Mouse (Mus musculus) G1E-ER4 (cell line): ENCODE results near the gene Gbf1. TPM values are rescaled to one million over a fixed set of nuclear protein-coding genes. Genes with fewer than 3 reads are reported as not detected.

Source experiments
- GATA1 ChIP-seq: IDR thresholded peaks from one replicate; pipeline ENCODE4 v1.8.0; 2012; ENCODE audit warnings: low read length, inconsistent platforms
- polyA plus RNA-seq: library from polyadenylated mRNA; stranded (reverse); fragments of >175 nt; gene quantifications from 2 replicates; pipeline ENCODE4 v1.2.3, GENCODE M21; 2012

Gene Gbf1
- polyA plus RNA-seq, 1 experiment, result 315 TPM

DNA sequence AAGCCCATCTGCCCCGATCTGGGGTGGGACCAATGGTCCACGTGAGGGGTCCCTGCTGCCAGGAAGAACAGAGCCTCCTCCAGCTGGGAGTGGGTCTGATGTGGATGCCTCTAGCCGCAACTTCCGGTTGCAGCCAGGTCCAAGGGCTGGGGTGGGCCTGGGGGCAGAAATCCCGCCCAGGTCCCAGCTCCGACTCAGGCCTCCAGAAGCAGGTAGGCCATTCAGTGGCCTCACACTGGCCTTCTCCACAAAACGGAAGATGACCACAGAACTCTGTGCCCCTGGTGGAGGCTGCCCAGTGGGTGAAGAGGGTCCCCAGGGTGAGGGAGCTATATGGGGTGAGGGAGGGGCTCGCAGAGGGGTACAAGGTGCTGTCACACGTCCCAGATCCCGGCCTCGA lies 172.1 kb downstream of the Gbf1 start:
- TF ChIP-seq GATA1, result no peak

DNA sequence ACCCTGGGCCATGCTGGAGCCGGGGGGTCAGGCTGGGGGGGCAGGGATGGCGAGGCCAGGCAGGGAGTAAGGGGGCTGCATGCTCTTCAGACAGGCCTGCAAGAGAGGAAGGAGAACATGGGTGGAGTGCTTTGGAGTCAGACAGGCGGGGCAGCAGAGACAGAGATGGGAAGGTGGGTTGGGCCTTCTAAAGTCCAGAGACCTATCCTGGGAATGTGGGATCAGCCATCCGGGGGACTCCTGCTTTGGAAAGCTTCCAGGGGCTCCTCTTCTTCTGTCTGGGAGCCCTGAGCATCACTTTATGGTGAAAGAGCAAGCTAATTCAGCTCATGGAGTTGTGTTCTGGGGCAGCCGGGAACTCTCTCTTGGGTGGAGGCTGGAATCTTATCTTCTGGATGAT lies 172.6 kb downstream of the Gbf1 start:
- no peak for TF ChIP-seq GATA1

DNA sequence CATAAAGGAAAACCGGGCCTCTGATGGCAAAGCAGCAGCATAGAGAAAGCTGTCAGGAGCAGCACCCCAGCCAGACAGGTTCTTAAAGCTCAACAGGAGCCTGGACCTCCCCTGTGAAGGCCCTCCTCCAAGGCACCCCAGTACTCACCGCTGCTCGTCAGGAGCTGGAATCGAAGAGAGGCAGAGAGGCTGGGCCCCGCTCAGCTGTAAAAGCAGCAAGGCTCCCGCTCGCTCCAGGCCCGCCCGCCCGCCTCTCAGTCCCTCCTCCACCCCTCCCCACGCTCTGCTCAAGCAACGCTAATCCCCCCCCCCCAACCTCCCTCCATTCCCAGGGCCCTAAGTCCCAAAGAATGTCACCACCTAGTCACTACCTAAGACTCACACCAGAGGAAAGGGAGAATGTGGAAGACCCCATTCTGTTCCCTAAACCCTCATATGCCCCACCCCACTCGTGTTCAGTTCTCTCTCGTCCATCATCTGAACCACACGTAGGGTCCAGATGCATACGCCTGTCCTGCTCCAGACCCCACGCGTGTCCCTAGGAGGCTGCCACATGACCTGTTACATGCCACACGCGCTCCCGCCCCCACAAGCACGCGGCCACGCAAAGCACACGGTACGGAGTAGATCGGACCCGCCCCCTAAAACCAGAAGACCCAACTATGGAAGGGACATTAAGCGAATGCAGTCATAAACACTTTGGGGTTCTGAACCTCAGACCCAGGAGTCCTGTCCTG lies 173.9 kb downstream of the Gbf1 start:
- TF ChIP-seq GATA1, result no peak

DNA sequence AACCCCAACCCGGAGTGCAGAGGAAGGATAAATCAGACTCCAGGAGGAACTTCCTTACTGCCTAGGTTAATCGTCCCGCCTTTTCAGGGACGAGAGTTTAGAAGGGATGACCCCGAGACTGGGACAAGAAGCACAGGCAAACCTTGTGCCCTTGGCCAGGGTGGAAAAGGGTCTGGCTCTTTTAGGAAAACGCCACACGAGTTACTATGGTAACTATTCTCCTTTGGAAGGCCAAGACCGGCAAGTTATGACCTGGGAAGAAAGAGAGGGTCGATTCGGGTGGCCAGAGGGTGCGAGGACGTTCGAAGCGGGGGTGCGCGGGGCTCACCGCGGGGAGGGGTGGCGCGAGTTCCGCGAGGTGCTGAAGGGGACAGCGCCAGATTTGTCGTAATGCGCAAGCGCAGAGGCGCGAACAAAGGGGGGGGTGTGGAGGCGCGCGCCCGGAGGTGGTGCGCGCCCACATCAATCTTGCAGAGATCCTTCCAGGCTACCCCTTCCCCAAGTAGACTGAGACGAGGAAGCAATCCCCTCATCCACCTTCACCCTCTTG lies 174.5 kb downstream of the Gbf1 start, which contains the start of gene Psd:
Gene Psd, minus strand, starts transcription at position 401 of the 550 bp plus-strand sequence.
- TF ChIP-seq GATA1, result no peak

DNA sequence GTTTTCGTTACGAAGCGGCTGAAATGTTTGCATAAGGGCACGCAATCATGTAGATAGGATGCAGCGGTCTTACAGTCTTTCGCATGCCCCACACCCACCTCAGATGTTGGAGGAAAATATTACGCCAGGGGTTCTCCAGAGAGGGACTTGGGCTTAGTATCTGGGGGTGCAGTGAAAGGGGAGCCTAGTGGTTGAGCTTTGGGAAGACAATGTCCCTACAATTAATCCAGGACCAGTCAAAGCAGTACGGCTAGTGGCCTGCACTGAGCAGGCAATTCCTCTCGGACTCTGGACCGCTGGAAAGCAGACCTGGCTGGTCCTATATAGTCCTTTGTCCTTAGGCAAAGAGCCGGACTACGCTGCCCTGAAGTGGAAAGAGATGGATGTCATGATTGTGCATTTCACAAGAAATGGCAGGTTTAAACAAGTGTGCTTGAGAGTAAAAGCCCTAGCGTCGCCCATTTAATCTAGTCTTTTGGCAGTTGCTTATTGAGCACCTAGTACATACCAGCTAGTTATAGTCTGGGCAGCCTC lies 175.3 kb downstream of the Gbf1 start:
- no peak for TF ChIP-seq GATA1

DNA sequence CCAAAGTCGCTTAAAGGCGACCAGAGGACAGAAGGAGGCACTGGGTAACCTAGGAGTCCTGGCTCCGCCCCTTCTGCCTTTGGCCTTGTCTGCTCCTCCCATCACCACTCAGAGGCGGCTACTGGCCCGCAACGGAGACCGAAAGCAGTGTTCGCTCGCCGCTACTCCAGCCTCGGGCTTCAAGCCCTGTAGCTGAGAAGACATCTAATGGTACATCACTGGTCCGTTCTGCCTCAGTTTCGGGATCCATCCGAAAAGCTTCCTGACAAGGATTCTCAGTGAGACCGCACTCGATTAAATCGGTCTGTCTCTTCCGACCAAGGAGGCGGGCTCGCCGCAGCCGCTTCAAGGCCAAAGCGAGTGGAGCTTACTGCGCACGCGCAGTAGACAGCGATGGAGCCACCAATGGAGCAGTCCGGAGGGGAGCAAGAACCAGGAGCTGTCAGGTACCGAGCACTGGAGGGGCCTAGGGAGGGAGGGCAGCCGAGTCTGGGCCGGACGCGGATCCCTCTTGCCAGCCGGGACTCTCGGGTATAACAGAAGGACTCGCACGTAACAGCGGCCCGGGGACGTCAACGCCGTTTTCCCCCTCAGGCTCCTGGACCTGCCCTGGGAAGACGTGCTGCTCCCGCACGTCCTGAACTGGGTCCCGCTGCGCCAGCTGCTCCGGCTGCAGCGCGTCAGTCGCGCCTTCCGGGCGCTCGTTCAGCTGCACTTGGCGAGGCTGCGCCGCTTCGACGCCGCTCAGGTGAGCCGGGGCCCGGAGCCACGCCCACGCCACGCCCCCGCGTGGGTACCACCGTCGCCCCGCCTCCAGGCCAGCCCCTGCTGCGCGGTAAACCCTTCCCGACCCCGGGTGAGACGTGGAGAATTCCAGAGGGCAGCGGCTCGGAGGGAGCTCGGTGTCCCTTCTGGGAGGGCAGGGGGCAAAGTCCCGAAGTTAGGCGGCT lies 176.0 kb downstream of the Gbf1 start, which contains the start of gene Fbxl15:
Gene Fbxl15, plus strand, starts transcription at position 104 of the 950 bp plus-strand sequence.
- no peak for TF ChIP-seq GATA1

DNA sequence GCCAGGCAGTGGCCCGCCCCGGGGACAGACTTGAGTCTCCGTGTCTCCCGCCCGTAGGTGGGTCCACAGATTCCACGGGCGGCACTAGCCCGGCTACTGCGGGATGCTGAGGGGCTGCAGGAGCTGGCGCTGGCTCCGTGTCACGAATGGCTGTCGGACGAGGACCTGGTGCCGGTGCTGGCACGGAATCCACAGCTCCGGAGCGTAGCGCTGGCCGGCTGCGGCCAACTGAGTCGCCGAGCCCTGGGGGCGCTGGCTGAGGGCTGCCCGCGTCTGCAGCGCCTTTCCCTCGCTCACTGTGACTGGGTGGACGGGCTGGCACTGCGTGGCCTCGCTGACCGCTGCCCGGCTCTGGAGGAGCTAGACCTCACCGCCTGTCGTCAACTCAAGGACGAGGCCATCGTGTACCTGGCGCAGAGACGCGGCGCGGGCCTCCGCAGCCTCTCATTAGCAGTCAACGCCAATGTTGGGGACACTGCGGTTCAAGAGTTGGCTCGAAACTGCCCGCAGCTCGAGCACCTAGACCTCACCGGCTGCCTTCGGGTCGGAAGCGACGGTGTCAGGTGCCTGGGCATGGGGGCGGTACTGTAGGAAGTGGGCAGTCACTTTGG lies 176.8 kb downstream of the Gbf1 start:
- TF ChIP-seq GATA1, result no peak

DNA sequence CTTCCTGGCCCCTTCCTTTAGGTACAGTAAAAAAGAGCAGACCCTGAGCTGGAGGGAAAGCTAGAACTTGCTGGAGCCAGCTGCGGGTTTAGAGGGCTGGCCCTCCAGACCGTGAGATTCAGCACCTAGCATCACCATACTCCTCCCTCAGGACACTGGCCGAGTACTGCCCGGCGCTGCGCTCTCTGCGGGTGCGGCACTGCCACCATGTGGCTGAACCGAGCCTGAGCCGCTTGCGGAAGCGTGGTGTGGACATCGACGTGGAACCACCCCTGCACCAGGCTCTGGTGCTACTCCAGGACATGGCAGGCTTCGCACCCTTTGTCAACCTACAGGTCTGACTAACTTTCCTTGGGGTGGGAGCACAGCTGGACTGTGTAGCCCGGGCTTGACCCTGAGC lies 177.6 kb downstream of the Gbf1 start:
- TF ChIP-seq GATA1, result no peak

DNA sequence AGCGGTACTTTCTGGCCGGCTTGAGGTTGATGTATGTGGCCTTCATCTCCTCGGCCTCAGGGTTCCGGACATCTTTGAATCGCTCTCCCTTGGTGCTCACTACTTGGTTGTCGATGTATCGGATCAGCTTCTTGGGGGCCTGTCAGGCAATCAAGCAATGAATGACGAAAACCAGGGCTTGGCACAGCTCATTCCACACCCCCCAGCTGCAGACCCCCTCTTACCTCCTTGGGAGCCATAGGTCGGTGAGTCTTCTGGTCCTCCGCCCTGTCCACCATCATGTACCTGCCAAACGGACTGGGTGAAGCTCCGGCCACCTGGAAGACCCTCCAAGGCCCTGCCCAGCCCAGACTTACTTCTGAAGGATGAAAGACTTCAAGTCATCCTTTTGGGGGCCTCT lies 178.4 kb downstream of the Gbf1 start:
- no peak for TF ChIP-seq GATA1

DNA sequence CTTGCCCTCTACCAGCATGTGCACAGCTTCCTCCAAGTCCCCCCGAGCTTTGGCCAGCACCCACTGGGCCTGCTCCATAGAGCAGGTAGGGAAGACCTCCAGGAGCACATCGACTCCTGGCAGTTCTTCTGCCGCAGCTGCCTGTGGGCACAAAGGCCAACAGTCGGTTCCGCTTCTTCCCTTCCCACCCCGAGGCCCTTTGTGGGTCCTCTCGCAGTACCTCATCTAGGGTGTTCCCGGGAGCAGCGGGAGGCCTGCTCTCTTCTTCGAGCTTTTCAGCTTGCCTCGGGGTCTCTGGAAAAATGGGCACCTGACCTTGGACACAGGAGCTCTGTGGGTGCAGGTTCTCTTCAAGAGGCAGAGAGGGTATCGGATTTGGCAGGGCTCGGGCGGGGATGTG lies 179.0 kb downstream of the Gbf1 start:
- TF ChIP-seq GATA1, result no peak

DNA sequence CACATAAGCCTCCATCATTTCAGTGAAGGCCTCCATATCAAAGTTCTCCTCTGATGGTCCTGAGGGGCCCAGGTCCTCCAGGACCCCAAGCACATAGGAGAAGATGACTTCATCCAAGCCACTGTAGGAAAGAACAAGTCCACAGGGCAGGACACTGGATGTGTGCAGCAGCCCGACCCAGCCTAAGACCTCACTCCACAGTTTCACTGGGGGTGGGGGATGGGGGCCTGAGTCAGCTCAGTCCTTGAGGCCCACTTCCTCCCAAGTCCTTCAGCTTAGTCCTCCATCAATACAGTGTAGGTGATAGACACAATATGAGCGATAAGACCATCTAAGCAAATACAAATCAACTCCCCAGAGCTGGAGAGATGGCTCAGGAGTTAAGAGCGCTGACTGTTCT lies 179.6 kb downstream of the Gbf1 start:
- TF ChIP-seq GATA1, result no peak

DNA sequence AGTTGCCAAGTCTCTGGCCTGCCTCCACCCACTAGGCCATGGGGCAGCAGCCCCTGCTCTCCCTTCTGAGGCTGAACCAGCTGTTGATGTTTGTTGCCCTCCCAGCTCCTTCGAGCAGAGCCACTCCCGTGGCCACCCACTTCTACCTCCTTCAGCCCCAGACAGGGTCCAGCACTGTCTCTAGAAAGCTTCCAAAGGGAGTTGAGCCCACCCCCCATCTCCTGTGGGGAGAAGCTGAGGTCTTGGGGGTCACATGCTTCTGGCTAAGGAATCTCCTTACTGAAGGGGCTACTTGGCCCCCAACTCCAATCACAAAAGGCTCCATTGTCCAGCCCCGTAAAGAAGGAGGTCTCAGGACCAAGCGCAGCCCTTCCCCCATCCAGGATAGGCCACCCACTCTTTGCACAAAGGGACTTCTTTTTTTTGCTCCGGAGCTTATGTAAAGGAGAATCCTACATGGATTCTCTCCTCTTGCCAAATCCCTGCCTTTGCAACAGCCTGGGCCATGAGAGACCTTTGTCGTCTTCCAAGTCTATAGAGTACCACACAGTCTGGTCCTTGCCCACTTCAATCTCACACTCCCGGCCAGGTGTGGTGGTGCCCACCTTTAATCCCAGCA lies 180.5 kb downstream of the Gbf1 start:
- TF ChIP-seq GATA1, result no peak

DNA sequence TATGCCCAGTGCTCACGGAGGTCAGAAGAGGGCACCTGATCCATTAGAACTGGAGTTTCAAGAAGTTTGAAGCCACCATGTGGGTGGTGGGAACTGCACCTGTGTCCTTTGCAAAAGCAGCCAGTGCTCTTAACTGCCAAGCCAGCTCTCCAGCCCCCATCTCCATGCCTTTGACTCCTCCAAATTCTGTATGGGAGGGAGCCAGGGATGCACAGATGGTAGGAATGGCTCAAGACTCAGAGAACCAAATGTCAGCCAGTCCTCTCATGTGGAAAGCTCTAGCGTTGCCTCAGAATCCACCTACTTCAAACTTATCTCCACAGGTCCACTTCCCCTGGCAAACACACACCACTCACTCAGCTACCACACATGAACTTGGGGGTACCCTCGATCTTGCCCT lies 181.6 kb downstream of the Gbf1 start:
- no peak for TF ChIP-seq GATA1

Other genes starting within 250 kb of the Gbf1 start
- 1.7 and 2.0 TPM in 2 replicates for gene Armh3, start 154.0 kb upstream of the Gbf1 start, polyA plus RNA-seq
- 16.6 and 17.4 TPM in 2 replicates for gene Hps6, start 149.0 kb upstream of the Gbf1 start, polyA plus RNA-seq
- gene Pprc1, start 107.6 kb upstream of the Gbf1 start, polyA plus RNA-seq, result 41.4 and 56.7 TPM in 2 replicates
- 639 and 788 TPM in 2 replicates for gene Ldb1, start 107.3 kb upstream of the Gbf1 start, polyA plus RNA-seq
- gene Nolc1, start 76.6 kb upstream of the Gbf1 start, polyA plus RNA-seq, result 150 and 199 TPM in 2 replicates
- gene Elovl3, start 20.6 kb upstream of the Gbf1 start, polyA plus RNA-seq, result not detected in 2 replicates
- gene Pitx3, start 4.2 kb upstream of the Gbf1 start, polyA plus RNA-seq, result not detected in 2 replicates
- 26.8 and 27.1 TPM in 2 replicates for gene Nfkb2, start 151.8 kb downstream of the Gbf1 start, polyA plus RNA-seq
- gene Psd, start 174.6 kb downstream of the Gbf1 start, polyA plus RNA-seq, result 0.44 and 0.73 TPM in 2 replicates
- gene Fbxl15, start 175.7 kb downstream of the Gbf1 start, polyA plus RNA-seq, result 15.0 and 18.5 TPM in 2 replicates
- gene Cuedc2, start 186.2 kb downstream of the Gbf1 start, polyA plus RNA-seq, result 157 and 178 TPM in 2 replicates
- not detected in 2 replicates for gene Mfsd13a, start 188.6 kb downstream of the Gbf1 start, polyA plus RNA-seq
- gene 2310034G01Rik, start 197.8 kb downstream of the Gbf1 start, polyA plus RNA-seq, result not detected in 2 replicates
- gene Actr1a, start 243.2 kb downstream of the Gbf1 start, polyA plus RNA-seq, result 28.6 and 36.4 TPM in 2 replicates
- gene Sufu, start 244.4 kb downstream of the Gbf1 start, polyA plus RNA-seq, result 40.6 and 43.8 TPM in 2 replicates